8 mouse cellular contexts compared by ENCODE assay signal in genomic region chr2:6321769-6322375, GRCm38 (mm10). TPM values are rescaled to one million over a fixed set of nuclear protein-coding genes. Genes with fewer than 3 reads are reported as not detected.
DNase-seq lines count a peak whose midpoint lies in the region; ATAC-seq and TF ChIP-seq lines count a peak whose summit lies in the region.

No protein-coding gene starts in this region.

- H3K36me3 ChIP-seq in testis, adult 2 months (ENCODE audit: control insufficient read depth, insufficient read depth, low read length): no peaks in the 10 kb centered on the region
- H3K36me3 ChIP-seq in hindbrain, embryonic 15.5 days: no peaks in the 10 kb centered on the region

- H3K27ac ChIP-seq in testis, adult 2 months (ENCODE audit: control insufficient read depth, insufficient read depth, low read depth, low read length): peak overlapping the region; percentile 86
- peak overlapping the region; percentile 98 for H3K27ac ChIP-seq in hindbrain, embryonic 15.5 days (replicated peaks)

- no peaks in the 10 kb centered on the region for H3K9me3 ChIP-seq in hindbrain, embryonic 15.5 days

- no peak for TF ChIP-seq POLR2A in testis, adult 2 months (IDR thresholded peaks at IDR 0.05; ENCODE audit: control insufficient read depth, low read depth, low read length)

- DNase-seq in testis, postnatal 14 days (ENCODE audit: low spot score): no peak
- DNase-seq in embryo, embryonic 11.5 days (ENCODE audit: low read depth, low spot score): peak; percentile 38
- DNase-seq in right cerebral cortex, adult 2 months (ENCODE audit: low spot score in 2 of 2): no peak
- no peak for DNase-seq in frontal cortex, postnatal 25 days (ENCODE audit: low spot score in 2 of 2)
- no peak for DNase-seq in spleen, adult 12 weeks (ENCODE audit: low spot score)

- no peak; the same call in 1 of the 2 replicates for ATAC-seq in hindbrain, embryonic 15.5 days (ENCODE audit: low FRiP score, low read depth)
- ATAC-seq in megakaryocyte, adult 5-6 weeks (ENCODE audit: poor library complexity, severe bottlenecking): 0 out of 2 replicates have a peak, but pooled peaks have one; percentile 4

- H3K4me3 ChIP-seq in testis, adult 2 months (ENCODE audit: control insufficient read depth, low read depth, low read length): peak overlapping the region; percentile 90
- peak overlapping the region; percentile 99 for H3K4me3 ChIP-seq in hindbrain, embryonic 15.5 days

- peak overlapping the region; percentile 96 for H3K9ac ChIP-seq in hindbrain, embryonic 15.5 days

- no peak for TF ChIP-seq CTCF in testis, adult 2 months (IDR thresholded peaks at IDR 0.05; ENCODE audit: control insufficient read depth, insufficient read depth, insufficient replicate concordance, low read depth, low read length)

- H3K27me3 ChIP-seq in testis, adult 2 months (ENCODE audit: control insufficient read depth, insufficient read depth, low read length): no peaks in the 10 kb centered on the region
- H3K27me3 ChIP-seq in hindbrain, embryonic 15.5 days: no peaks in the 10 kb centered on the region

- peak overlapping the region; percentile 82 for H3K4me2 ChIP-seq in hindbrain, embryonic 15.5 days

- H3K4me1 ChIP-seq in testis, adult 2 months (ENCODE audit: control insufficient read depth, insufficient read depth, low read length): no peaks in the 10 kb centered on the region; the same call in 1 of the 2 replicates
- peaks cover 28% of the 10 kb centered on the region for H3K4me1 ChIP-seq in hindbrain, embryonic 15.5 days (replicated peaks)

- 10% methylated on average over 9 of the region's 9 CpGs for WGBS in hindbrain, embryonic 15.5 days

RNA-seq across cellular contexts. Expression of gene Usp6nl, which starts 0.6 kb away (rescaled TPM):
- polyA plus RNA-seq in testis, adult 2 months (2012; rRNA removed): 6.9 and 8.8 TPM in 2 replicates
- 6.6 and 6.8 TPM in 2 replicates for polyA plus RNA-seq in hindbrain, embryonic 15.5 days (2015; fragmentation: Nextera tagmentation; extraction: Ambion mirVana)
- 7.3 and 8.2 TPM in 2 replicates for total RNA-seq in megakaryocyte, adult 5-6 weeks (2015)
- total RNA-seq in megakaryocyte, adult 5-6 weeks (2017): 6.1 and 7.2 TPM in 2 replicates
